Mouse (Mus musculus) yolk sac, embryonic 10.5 days (tissue): ENCODE measurements around the gene Rd3.

Experiments
- DNase-seq: peaks from one replicate; pipeline ENCODE4 v3.0.0-alpha.2; 2017; ENCODE audit warnings: low spot score

Gene Rd3

GRCm38 (mm10) chr1:191963948-191964772 lies 13.0 kb upstream of the Rd3 start:
- DNase-seq = peak; percentile 94

- peak; percentile 77 for DNase-seq
These were observed 12.2 kb upstream of the Rd3 start for GRCm38 (mm10) chr1:191964773-191965481.

GRCm38 (mm10) chr1:191969939-191970338 lies 7.2 kb upstream of the Rd3 start:
- no peak for DNase-seq

- DNase-seq = no peak
These were observed 2.4 kb upstream of the Rd3 start for GRCm38 (mm10) chr1:191974509-191975405.

GRCm38 (mm10) chr1:191981426-191982102 lies 4.4 kb downstream of the Rd3 start:
- no peak for DNase-seq

- no peak for DNase-seq
These were observed 9.7 kb downstream of the Rd3 start for GRCm38 (mm10) chr1:191986674-191987480.

- DNase-seq = no peak
These were observed 10.3 kb downstream of the Rd3 start for GRCm38 (mm10) chr1:191987481-191987769.

- no peak for DNase-seq
These were observed 11.5 kb downstream of the Rd3 start for GRCm38 (mm10) chr1:191988646-191989045.

- no peak for DNase-seq
These were observed 11.9 kb downstream of the Rd3 start for GRCm38 (mm10) chr1:191989060-191989459.

- peak; percentile 95 for DNase-seq
These were observed 12.8 kb downstream of the Rd3 start for GRCm38 (mm10) chr1:191989994-191990393.

GRCm38 (mm10) chr1:191992040-191992780 lies 15.0 kb downstream of the Rd3 start:
- DNase-seq = no peak

GRCm38 (mm10) chr1:191994476-191994875 lies 17.3 kb downstream of the Rd3 start:
- no peak for DNase-seq

GRCm38 (mm10) chr1:191995488-191995887 lies 18.3 kb downstream of the Rd3 start:
- no peak for DNase-seq

GRCm38 (mm10) chr1:191995916-191996315 lies 18.7 kb downstream of the Rd3 start:
- DNase-seq = no peak

- DNase-seq = no peak
These were observed 19.5 kb downstream of the Rd3 start for GRCm38 (mm10) chr1:191996621-191997185.

GRCm38 (mm10) chr1:191999022-191999421 lies 21.9 kb downstream of the Rd3 start:
- no peak for DNase-seq
